Mouse (Mus musculus) bone marrow macrophage, adult 2 months (primary cell): Measurements from ENCODE around the gene Fcrla. TPM values are rescaled to one million over a fixed set of nuclear protein-coding genes. Genes with fewer than 3 reads are reported as not detected.

ENCODE experiments used
- H3K27ac ChIP-seq: 2 replicates; pipeline ENCODE4 v1.5.1; 2012; ENCODE audit warnings: low read depth, low read length; ENCODE audit not compliant: insufficient read depth
- H3K4me1 ChIP-seq: 2 replicates; pipeline ENCODE4 v1.6.1; 2012; ENCODE audit warnings: low read length; ENCODE audit not compliant: control insufficient read depth, insufficient read depth
- H3K4me3 ChIP-seq: 2 replicates; pipeline ENCODE4 v1.5.1; 2012; ENCODE audit warnings: mild to moderate bottlenecking, low read length, moderate library complexity; ENCODE audit not compliant: insufficient read depth
- CTCF ChIP-seq: IDR thresholded peaks from 2 replicates; pipeline ENCODE4 v1.5.1; 2012; ENCODE audit warnings: low read depth, mild to moderate bottlenecking, low read length, moderate library complexity
- POLR2A ChIP-seq: IDR thresholded peaks from 2 replicates; pipeline ENCODE4 v1.6.1; 2012; ENCODE audit warnings: mild to moderate bottlenecking, low read depth, low read length, borderline replicate concordance
- polyA plus RNA-seq: library from polyadenylated mRNA; stranded (reverse); fragments of >200 nt; gene quantifications from 2 replicates; pipeline ENCODE4 v1.2.4, GENCODE M21; 2012; ENCODE audit not compliant: missing spikeins, insufficient read depth, insufficient read length

Fcrla gene
- 0.84 TPM in 1 of 2 replicates, not detected in the other for polyA plus RNA-seq

DNA sequence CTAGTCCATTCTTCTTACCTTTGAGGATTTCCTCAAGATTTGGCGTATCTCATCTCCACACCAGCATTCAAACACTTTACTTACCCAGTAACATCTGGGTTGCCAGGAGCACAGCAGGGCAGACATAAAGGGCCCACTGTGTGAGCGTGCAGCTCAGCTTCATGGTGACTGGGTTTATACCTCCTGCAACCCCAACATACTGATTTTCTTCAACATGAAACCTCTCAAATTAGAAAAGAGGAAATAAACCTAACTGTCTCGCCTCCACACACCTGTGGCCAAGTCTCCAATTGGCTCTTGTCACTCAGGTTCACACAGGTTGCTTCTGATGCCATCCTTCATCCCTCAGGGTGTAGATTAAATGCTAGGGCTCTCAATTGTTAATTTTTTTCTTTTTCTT is at the start of gene Fcrla:
Gene Fcrla (minus strand): TSS at position 206 of the 400 bp plus-strand sequence.
- no peak within 1 kb of the TSS for H3K4me3 ChIP-seq
- no peak within 1 kb of the TSS for H3K27ac ChIP-seq
- peaks cover 12% of the 10 kb centered on the region for H3K4me1 ChIP-seq

GRCm38 (mm10) chr1:170976447-170976846 is 49.1 kb upstream of the Fcrla start, which contains the start of gene Fcgr2b:
Gene Fcgr2b (minus strand): TSS chr1:170976547.
- Histone ChIP-seq H3K27ac (peak within 1 kb of the TSS; percentile 70), H3K4me1 (peaks cover 45% of the 10 kb centered on the region), H3K4me3 (peak within 1 kb of the TSS; percentile 65)
- TF ChIP-seq CTCF (no peak), POLR2A (no peak)

More for the DNA sequence above, at the start of gene Fcrla:
- TF ChIP-seq CTCF (no peak), POLR2A (no peak)

DNA sequence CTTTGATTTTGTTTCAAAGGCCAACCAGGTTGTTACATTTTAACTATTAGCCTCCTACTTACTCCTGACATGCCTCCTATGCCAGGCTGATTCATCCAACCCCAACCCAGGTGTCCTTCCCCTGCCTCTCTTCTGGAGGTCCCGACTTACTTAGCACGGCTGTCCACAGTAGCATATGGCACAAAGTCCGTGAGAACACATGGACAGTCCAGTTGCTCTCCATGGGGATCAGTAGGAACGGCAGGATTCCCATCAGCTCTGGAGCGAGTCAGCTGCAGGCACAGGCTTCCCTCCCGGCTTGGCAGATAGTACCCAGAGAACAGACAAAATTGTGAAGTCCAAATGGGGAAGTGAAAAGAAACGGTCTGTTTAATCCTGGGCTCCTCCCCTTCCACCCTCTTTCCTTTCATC is 48.4 kb upstream of the Fcrla start:
- peak overlapping the region; percentile 70 for H3K27ac ChIP-seq
- peaks cover 45% of the 10 kb centered on the region for H3K4me1 ChIP-seq
- no peak for TF ChIP-seq POLR2A
- TF ChIP-seq CTCF = no peak
- H3K4me3 ChIP-seq = peak overlapping the region; percentile 65

DNA sequence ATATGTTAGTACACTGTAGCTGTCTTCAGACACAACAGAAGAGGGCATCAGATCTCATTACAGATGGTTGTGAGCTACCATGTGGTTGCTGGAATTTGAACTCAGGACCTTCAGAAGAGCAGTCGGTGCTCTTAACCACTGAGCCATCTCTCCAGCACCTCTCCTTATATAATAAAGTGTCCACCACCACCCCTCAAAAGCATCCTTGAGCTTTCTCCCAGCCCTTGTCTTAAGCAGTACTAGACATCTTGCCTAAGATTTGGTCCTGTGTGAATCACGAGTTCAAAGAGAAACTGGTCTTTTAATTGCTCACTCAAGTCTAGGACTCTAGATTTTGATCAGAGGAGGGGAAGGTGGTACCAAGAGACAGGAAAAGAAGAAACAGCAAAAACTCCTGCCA is 48.0 kb upstream of the Fcrla start:
- peak overlapping the region; percentile 70 for H3K27ac ChIP-seq
- H3K4me1 ChIP-seq = peaks cover 45% of the 10 kb centered on the region
- H3K4me3 ChIP-seq = peak overlapping the region; percentile 65

DNA sequence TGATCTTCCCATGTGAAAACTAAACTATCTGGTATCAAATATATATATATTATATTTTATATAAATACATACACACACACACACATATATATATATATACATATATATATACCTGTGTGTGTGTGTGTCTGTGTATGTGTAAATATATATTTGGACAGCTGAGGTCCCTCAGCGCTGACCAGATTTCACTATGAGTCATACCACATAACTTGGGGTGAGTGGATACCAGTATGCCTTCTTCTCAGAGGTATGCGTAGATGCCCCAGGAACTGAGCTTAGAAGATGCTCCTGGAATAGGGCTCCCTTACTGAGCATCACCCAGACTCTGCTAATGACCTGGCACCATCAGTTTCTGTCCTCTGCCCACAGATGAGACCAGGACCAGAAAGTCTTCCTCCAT is 47.4 kb upstream of the Fcrla start:
- Histone ChIP-seq H3K27ac (no peak overlapping the region), H3K4me3 (no peak overlapping the region), H3K4me1 (peaks cover 45% of the 10 kb centered on the region)
- TF ChIP-seq CTCF (no peak), POLR2A (no peak)

DNA sequence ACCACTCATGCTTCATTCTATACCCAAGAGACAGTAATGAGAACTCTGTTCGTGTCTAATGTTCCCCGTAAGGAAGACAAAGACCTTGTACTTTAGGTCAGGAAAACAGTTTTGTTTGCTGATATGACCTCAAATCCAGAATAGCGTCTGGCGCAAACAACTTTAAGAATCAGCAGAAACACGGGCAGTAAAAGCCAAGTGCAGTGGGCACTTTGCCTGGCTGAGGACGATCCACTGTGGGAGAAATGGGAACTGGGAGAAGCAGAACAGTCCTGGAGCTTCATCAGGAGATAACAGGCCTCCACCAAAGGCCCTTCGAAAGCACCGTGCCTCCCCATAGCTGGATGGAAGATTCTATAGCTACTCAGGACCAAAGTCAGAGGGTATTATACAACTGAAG is 46.8 kb upstream of the Fcrla start:
- no peak overlapping the region for H3K4me3 ChIP-seq
- peaks cover 45% of the 10 kb centered on the region for H3K4me1 ChIP-seq
- TF ChIP-seq CTCF = no peak
- no peak for TF ChIP-seq POLR2A
- H3K27ac ChIP-seq = no peak overlapping the region

GRCm38 (mm10) chr1:170972936-170973335 is 45.6 kb upstream of the Fcrla start:
- TF ChIP-seq POLR2A (no peak), CTCF (no peak)
- Histone ChIP-seq H3K4me1 (peaks cover 40% of the 10 kb centered on the region), H3K4me3 (no peak overlapping the region), H3K27ac (no peak overlapping the region)

- H3K4me3 ChIP-seq = no peak overlapping the region
- peaks cover 40% of the 10 kb centered on the region for H3K4me1 ChIP-seq
- H3K27ac ChIP-seq = no peak overlapping the region
- TF ChIP-seq POLR2A (no peak), CTCF (no peak)
Measured at GRCm38 (mm10) chr1:170972494-170972893, 45.1 kb upstream of the Fcrla start.

DNA sequence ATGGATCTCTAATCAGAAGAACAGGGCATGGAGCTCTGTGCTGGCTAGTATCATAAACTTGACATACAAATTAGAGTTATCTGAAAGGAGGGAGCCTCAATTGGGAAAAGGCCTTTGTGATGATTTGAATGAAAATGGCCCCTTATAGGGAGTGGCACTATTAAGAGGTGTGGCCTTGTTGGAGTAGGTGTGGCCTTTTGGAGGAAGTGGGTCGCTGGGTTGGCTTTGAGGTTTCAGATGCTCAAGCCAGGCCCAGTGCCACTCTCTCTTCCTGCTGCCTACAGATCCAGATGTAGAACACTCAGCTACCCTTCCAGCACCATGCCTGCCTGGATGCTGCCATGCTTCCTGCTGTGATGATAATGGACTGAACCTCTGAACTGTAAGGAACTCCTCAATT is 41.2 kb upstream of the Fcrla start:
- Histone ChIP-seq H3K27ac (no peak overlapping the region), H3K4me3 (no peak overlapping the region), H3K4me1 (peaks cover 25% of the 10 kb centered on the region)
- no peak for TF ChIP-seq CTCF
- TF ChIP-seq POLR2A = no peak

GRCm38 (mm10) chr1:170967581-170967980 is 40.2 kb upstream of the Fcrla start:
- Histone ChIP-seq H3K4me3 (no peak overlapping the region), H3K27ac (peak overlapping the region; percentile 47), H3K4me1 (peaks cover 25% of the 10 kb centered on the region)
- TF ChIP-seq CTCF = no peak
- no peak for TF ChIP-seq POLR2A

- Histone ChIP-seq H3K4me3 (no peak overlapping the region), H3K27ac (no peak overlapping the region), H3K4me1 (peaks cover 41% of the 10 kb centered on the region)
- TF ChIP-seq CTCF (no peak), POLR2A (no peak)
Measured at GRCm38 (mm10) chr1:170963087-170963486, 35.7 kb upstream of the Fcrla start.
